Comparison of ENCODE assay signal across 8 mouse cellular contexts in genomic region chr10:75780769-75781578, GRCm38 (mm10). TPM values are rescaled to one million over a fixed set of nuclear protein-coding genes. Genes with fewer than 3 reads are reported as not detected.
DNase-seq lines count a peak whose midpoint lies in the region; ATAC-seq and TF ChIP-seq lines count a peak whose summit lies in the region.

TSS of gene Gm20441 (minus strand) at chr10:75780954.
TSS of gene Gstt3 (minus strand) at chr10:75781414.

- H3K4me2 ChIP-seq in forebrain, embryonic 16.5 days (ENCODE audit: low read length) = peak within 1 kb of the TSS; percentile 57
- H3K4me2 ChIP-seq in limb, embryonic 11.5 days (ENCODE audit: low read depth, severe bottlenecking) = peak within 1 kb of the TSS; percentile 84

- WGBS in forebrain, embryonic 16.5 days = under 1% methylated on average over 28 of the region's 28 CpGs
- 2% methylated on average over 28 of the region's 28 CpGs for WGBS in limb, embryonic 11.5 days
- WGBS in midbrain, embryonic 10.5 days = 2% methylated on average over 28 of the region's 28 CpGs

- no peaks in the 10 kb centered on the region for H3K9me3 ChIP-seq in ES-E14 (ENCODE audit: control insufficient read depth, insufficient read depth, low read depth, low read length)
- H3K9me3 ChIP-seq in forebrain, embryonic 16.5 days (ENCODE audit: control insufficient read depth, low read length) = no peaks in the 10 kb centered on the region
- H3K9me3 ChIP-seq in limb, embryonic 11.5 days (ENCODE audit: control insufficient read depth, low read length) = no peaks in the 10 kb centered on the region
- H3K9me3 ChIP-seq in midbrain, embryonic 10.5 days (replicated peaks) = no peaks in the 10 kb centered on the region

- H3K36me3 ChIP-seq in ES-E14 (ENCODE audit: control insufficient read depth, insufficient read depth, low read length, poor library complexity, severe bottlenecking) = no peaks in the 10 kb centered on the region
- H3K36me3 ChIP-seq in forebrain, embryonic 16.5 days (ENCODE audit: control insufficient read depth, insufficient read depth) = no peaks in the 10 kb centered on the region
- H3K36me3 ChIP-seq in limb, embryonic 11.5 days (ENCODE audit: control insufficient read depth, insufficient read depth, low read length) = no peaks in the 10 kb centered on the region
- H3K36me3 ChIP-seq in midbrain, embryonic 10.5 days = no peaks in the 10 kb centered on the region

- in situ Hi-C loops in ES-E14 (cut with MboI; ENCODE audit: low sequenced_read_pairs in 2 of 2, unreplicated experiment in 2 of 2) = no loop called here

- peaks cover 7 to 8% of the 10 kb centered on the region in 2 experiments; a peak in 3 of 4 replicates for H3K4me1 ChIP-seq in ES-E14 (ENCODE audit: control insufficient read depth in 2 of 2, insufficient read depth in 2 of 2, low read length in 2 of 2, poor library complexity in 1 of 2)
- H3K4me1 ChIP-seq in forebrain, embryonic 16.5 days (replicated peaks; ENCODE audit: control insufficient read depth, insufficient read depth, low read length) = peaks cover 9% of the 10 kb centered on the region
- H3K4me1 ChIP-seq in limb, embryonic 11.5 days (ENCODE audit: control insufficient read depth, insufficient read depth, low read length) = peaks cover 8% of the 10 kb centered on the region
- peaks cover 19% of the 10 kb centered on the region for H3K4me1 ChIP-seq in midbrain, embryonic 10.5 days

- no peak within 1 kb of the TSS for H3K27ac ChIP-seq in ES-E14 (ENCODE audit: insufficient read depth, low read depth, low read length, poor library complexity, severe bottlenecking)
- no peak within 1 kb of the TSS for H3K27ac ChIP-seq in forebrain, embryonic 16.5 days (ENCODE audit: low read length)
- no peak within 1 kb of the TSS for H3K27ac ChIP-seq in limb, embryonic 11.5 days (replicated peaks; ENCODE audit: low read depth, low read length)
- H3K27ac ChIP-seq in midbrain, embryonic 10.5 days (replicated peaks) = peak within 1 kb of the TSS; percentile 52; the same call in 1 of the 2 replicates

- peak; percentile 70 for DNase-seq in ES-E14 (ENCODE audit: low read depth, low spot score)
- peak; percentile 84 for DNase-seq in adrenal gland, postnatal 14 days
- peak; percentile 68 for DNase-seq in limb, embryonic 11.5 days (ENCODE audit: low spot score)
- peak; percentile 66 for DNase-seq in midbrain, embryonic 10.5 days (ENCODE audit: low spot score)
- peak; percentile 68 for DNase-seq in testis, postnatal 10 days (ENCODE audit: low spot score)
- DNase-seq in right cerebral cortex, adult 2 months (ENCODE audit: low spot score in 2 of 2) = no peak

- H3K9ac ChIP-seq in ES-E14 (ENCODE audit: insufficient read depth, low read depth, low read length, poor library complexity, severe bottlenecking) = peak within 1 kb of the TSS; percentile 71
- peak within 1 kb of the TSS; percentile 39 for H3K9ac ChIP-seq in forebrain, embryonic 16.5 days (replicated peaks; ENCODE audit: low read depth, low read length)
- H3K9ac ChIP-seq in limb, embryonic 11.5 days (ENCODE audit: low read length) = peak within 1 kb of the TSS; percentile 56

- peak within 1 kb of the TSS; percentile 67 to 77 for H3K4me3 ChIP-seq in ES-E14 (ENCODE audit: insufficient read depth in 1 of 2, low read depth in 1 of 2, low read length in 2 of 2, poor library complexity in 1 of 2, severe bottlenecking in 1 of 2)
- H3K4me3 ChIP-seq in forebrain, embryonic 16.5 days (replicated peaks; ENCODE audit: low read length) = peak within 1 kb of the TSS; percentile 32
- H3K4me3 ChIP-seq in limb, embryonic 11.5 days (ENCODE audit: low read depth, low read length) = peak within 1 kb of the TSS; percentile 39
- H3K4me3 ChIP-seq in midbrain, embryonic 10.5 days = peak within 1 kb of the TSS; percentile 62

- no peak for ATAC-seq in forebrain, embryonic 16.5 days
- ATAC-seq in hematopoietic stem cell, adult 5-6 weeks (replicated peaks in 1 of 2; ENCODE audit: insufficient read depth in 1 of 2, low FRiP score in 2 of 2, low TSS enrichment in 1 of 2, low read depth in 1 of 2, poor library complexity in 2 of 2, severe bottlenecking in 2 of 2) = peak; percentile 77 to 80
- ATAC-seq in limb, embryonic 11.5 days (ENCODE audit: insufficient number of reproducible peaks, low FRiP score, low TSS enrichment, low read depth) = peak; percentile 86

- H3K27me3 ChIP-seq in forebrain, embryonic 16.5 days (replicated peaks; ENCODE audit: control insufficient read depth, insufficient read depth, low read length) = peaks cover 18% of the 10 kb centered on the region
- peaks cover 5% of the 10 kb centered on the region for H3K27me3 ChIP-seq in limb, embryonic 11.5 days (ENCODE audit: control insufficient read depth, insufficient read depth, low read length)
- H3K27me3 ChIP-seq in midbrain, embryonic 10.5 days (ENCODE audit: low read depth, poor library complexity, severe bottlenecking) = peaks cover 69% of the 10 kb centered on the region

TF ChIP-seq in ES-E14, 5 proteins besides CTCF, POLR2A, EP300 and RAD21:
- TF ChIP-seq MAFK (IDR thresholded peaks at IDR 0.05; ENCODE audit: insufficient read depth, low read depth, low read length) = no peak
- no peak for TF ChIP-seq HCFC1 (IDR thresholded peaks at IDR 0.05; ENCODE audit: borderline replicate concordance, insufficient read depth, low read length)
- no peak for TF ChIP-seq ZNF384 (IDR thresholded peaks at IDR 0.05; ENCODE audit: low read depth, low read length)
- no peak for TF ChIP-seq CHD2 (IDR thresholded peaks at IDR 0.05; ENCODE audit: low read depth, low read length)
- TF ChIP-seq ZC3H11A (IDR thresholded peaks at IDR 0.05; ENCODE audit: borderline replicate concordance, low read depth, low read length) = no peak

RNA-seq across cellular contexts. Expression of gene Gm20441, which starts in this region (rescaled TPM):
- not detected in 2 replicates for total RNA-seq in ES-E14 (2012; rRNA removed)
- not detected in 2 replicates for total RNA-seq in adrenal gland, postnatal 14 days (2021)
- not detected in 2 replicates for polyA plus RNA-seq in forebrain, embryonic 16.5 days (2015; fragmentation: Nextera tagmentation; extraction: Ambion mirVana)
- not detected in 2 replicates for total RNA-seq in hematopoietic stem cell, adult 5-6 weeks (2017)
- 0.41 TPM in 1 of 2 replicates, not detected in the other for polyA plus RNA-seq in limb, embryonic 11.5 days (2014; fragmentation: Nextera tagmentation; extraction: Ambion mirVana)
- not detected in 2 replicates for polyA plus RNA-seq in midbrain, embryonic 10.5 days (2016; fragmentation: Nextera tagmentation; extraction: Ambion mirVana)

RNA-seq across cellular contexts. Expression of gene Gstt3, which starts in this region (rescaled TPM):
- total RNA-seq in ES-E14 (2012; rRNA removed) = 3.4 and 4.4 TPM in 2 replicates
- 20.2 and 21.2 TPM in 2 replicates for total RNA-seq in adrenal gland, postnatal 14 days (2021)
- 0.77 and 1.2 TPM in 2 replicates for polyA plus RNA-seq in forebrain, embryonic 16.5 days (2015; fragmentation: Nextera tagmentation; extraction: Ambion mirVana)
- 12.2 and 12.6 TPM in 2 replicates for total RNA-seq in hematopoietic stem cell, adult 5-6 weeks (2017)
- 6.4 and 7.9 TPM in 2 replicates for polyA plus RNA-seq in limb, embryonic 11.5 days (2014; fragmentation: Nextera tagmentation; extraction: Ambion mirVana)
- 0.97 and 1.00 TPM in 2 replicates for polyA plus RNA-seq in midbrain, embryonic 10.5 days (2016; fragmentation: Nextera tagmentation; extraction: Ambion mirVana)

Comparison
In these comparisons a context has a peak if more than half of its experiments do, and no peak if none do; other contexts are left out.
1. Peak in DNase-seq, H3K4me3 ChIP-seq and H3K27ac ChIP-seq in midbrain, embryonic 10.5 days; RNA of the genes that start here not detected or under 1 TPM.
2. DNase-seq: peak in ES-E14 (single experiment), adrenal gland, postnatal 14 days (single experiment), limb, embryonic 11.5 days (single experiment) and testis, postnatal 10 days (single experiment); none in right cerebral cortex, adult 2 months (0 of 2).
3. Peak in every context shown above with its lines, with median percentiles within 50 percentile points of each other: H3K4me3 ChIP-seq and H3K9ac ChIP-seq.